Comparison of ENCODE assay signal across 8 mouse cellular contexts in the genomic region with DNA sequence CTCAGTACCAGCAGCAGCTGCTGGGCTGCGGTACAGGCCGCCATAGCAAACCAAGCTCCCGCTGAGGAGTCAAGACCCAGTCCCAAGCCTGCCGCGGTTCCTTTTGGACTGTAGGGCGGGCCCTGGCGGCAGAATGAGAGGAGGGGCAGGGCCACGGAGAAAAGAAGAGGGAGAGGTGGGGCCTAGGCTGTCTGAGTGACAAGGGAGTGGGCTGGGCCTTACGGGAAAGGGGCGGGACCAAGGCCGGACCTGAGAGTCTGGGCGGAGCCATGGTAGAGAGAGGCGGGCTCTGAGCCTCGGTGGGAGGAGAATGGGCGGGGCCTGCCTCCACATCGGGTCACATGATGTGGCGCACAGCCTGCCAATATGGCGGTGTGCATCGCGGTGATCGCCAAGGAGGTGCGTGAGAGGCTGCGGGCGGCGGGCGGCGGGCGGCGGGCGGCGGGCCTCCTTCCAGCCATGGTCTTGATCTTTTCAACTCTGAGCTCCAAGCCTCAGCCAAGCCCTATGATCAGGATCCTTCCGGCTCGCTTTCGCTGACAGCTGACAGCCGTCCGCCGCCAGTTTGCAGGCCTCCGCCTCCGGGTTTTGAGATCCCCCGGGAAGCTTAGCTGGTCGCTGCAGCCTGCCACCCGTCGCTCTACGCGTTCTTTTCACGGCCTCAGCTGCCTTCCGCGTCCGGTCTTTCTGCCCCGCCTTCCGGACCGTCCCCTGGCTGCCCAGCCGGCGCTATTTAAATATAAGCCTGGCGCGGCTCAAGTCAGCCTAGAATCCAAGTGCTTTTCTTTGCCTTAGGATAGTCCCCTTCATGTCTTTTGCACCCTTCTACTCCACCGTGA. TPM values are rescaled to one million over a fixed set of nuclear protein-coding genes. Genes with fewer than 3 reads are reported as not detected.
DNase-seq lines count a peak whose midpoint lies in the region; ATAC-seq and TF ChIP-seq lines count a peak whose summit lies in the region.

Galns (minus strand) TSS at position 169 of the 839 bp plus-strand sequence.
Trappc2l (plus strand) TSS at position 346 of the 839 bp plus-strand sequence.

- under 1% methylated on average over 57 of the region's 57 CpGs for WGBS in hindbrain, embryonic 10.5 days
- WGBS in lung, postnatal 0 days = under 1% methylated on average over 38 of the region's 57 CpGs

- peaks cover 14% of the 10 kb centered on the region; the same call in 1 of the 2 replicates for H3K36me3 ChIP-seq in hindbrain, embryonic 10.5 days
- H3K36me3 ChIP-seq in lung, postnatal 0 days (ENCODE audit: insufficient read depth, low read length) = 0 out of 2 replicates have a peak, but pooled peaks cover 5% of the 10 kb centered on the region

- peak within 1 kb of the TSS; percentile 70 for H3K4me3 ChIP-seq in hindbrain, embryonic 10.5 days
- peak within 1 kb of the TSS; percentile 55 for H3K4me3 ChIP-seq in lung, postnatal 0 days (ENCODE audit: low read depth, low read length)

- H3K27me3 ChIP-seq in hindbrain, embryonic 10.5 days (ENCODE audit: insufficient read depth, poor library complexity, severe bottlenecking) = no peaks in the 10 kb centered on the region
- no peaks in the 10 kb centered on the region for H3K27me3 ChIP-seq in lung, postnatal 0 days (replicated peaks; ENCODE audit: insufficient read depth, low read length)

- peak within 1 kb of the TSS; percentile 91 for H3K27ac ChIP-seq in hindbrain, embryonic 10.5 days
- peak within 1 kb of the TSS; percentile 90 for H3K27ac ChIP-seq in lung, postnatal 0 days (ENCODE audit: low read length)

- peak within 1 kb of the TSS; percentile 92 for H3K4me2 ChIP-seq in lung, postnatal 0 days (replicated peaks; ENCODE audit: low read depth, low read length)

- TF ChIP-seq CTCF in lung, postnatal 0 days (IDR thresholded peaks at IDR 0.05) = peak; percentile 66

- no peak for TF ChIP-seq EP300 in lung, postnatal 0 days (IDR thresholded peaks at IDR 0.05)

- peak within 1 kb of the TSS; percentile 35 for H3K9ac ChIP-seq in lung, postnatal 0 days (replicated peaks; ENCODE audit: low read depth)

- H3K9me3 ChIP-seq in hindbrain, embryonic 10.5 days = no peaks in the 10 kb centered on the region
- H3K9me3 ChIP-seq in lung, postnatal 0 days (ENCODE audit: low read length) = no peaks in the 10 kb centered on the region

- peaks cover 32% of the 10 kb centered on the region for H3K4me1 ChIP-seq in hindbrain, embryonic 10.5 days (replicated peaks)
- peaks cover 11% of the 10 kb centered on the region for H3K4me1 ChIP-seq in lung, postnatal 0 days (ENCODE audit: insufficient read depth, low read depth, low read length)

- peak; percentile 100 for DNase-seq in MN1 (ENCODE audit: low spot score)
- peak; percentile 98 for DNase-seq in cerebellum, adult 9-10 months
- peak; percentile 99 for DNase-seq in hindbrain, embryonic 10.5 days (ENCODE audit: low spot score)
- DNase-seq in layer of hippocampus, adult 9-11 months = peak; percentile 97
- DNase-seq in lung, postnatal 0 days (ENCODE audit: low spot score) = peak; percentile 100
- peak; percentile 91 for DNase-seq in ovary, postnatal 14 days (ENCODE audit: low spot score)
- peak; percentile 97 for DNase-seq in thymus, postnatal 14 days

- peak; percentile 97 for ATAC-seq in frontal cortex, adult (ENCODE audit: low TSS enrichment)
- ATAC-seq in lung, postnatal 0 days = peak; percentile 98

RNA-seq across cellular contexts. Expression of gene Galns, which starts in this region (rescaled TPM):
- 7.1 and 7.2 TPM in 2 replicates for polyA plus RNA-seq in hindbrain, embryonic 10.5 days (2016; fragmentation: Nextera tagmentation; extraction: Ambion mirVana)
- 14.3 and 14.5 TPM in 2 replicates for polyA plus RNA-seq in lung, postnatal 0 days (2015; fragmentation: Nextera tagmentation; extraction: Ambion mirVana)

RNA-seq across cellular contexts. Expression of gene Trappc2l, which starts in this region (rescaled TPM):
- polyA plus RNA-seq in hindbrain, embryonic 10.5 days (2016; fragmentation: Nextera tagmentation; extraction: Ambion mirVana) = 53.3 and 68.5 TPM in 2 replicates
- polyA plus RNA-seq in lung, postnatal 0 days (2015; fragmentation: Nextera tagmentation; extraction: Ambion mirVana) = 66.8 and 70.0 TPM in 2 replicates

Comparison
In these comparisons a context has a peak if more than half of its experiments do, and no peak if none do; other contexts are left out.
1. Peak in every context shown above with its lines: DNase-seq, ATAC-seq, H3K4me3 ChIP-seq and H3K27ac ChIP-seq.